Mouse (Mus musculus) left cerebral cortex, postnatal 14 days (tissue): Measurements from ENCODE around the gene Ncaph2. TPM values are rescaled to one million over a fixed set of nuclear protein-coding genes. Genes with fewer than 3 reads are reported as not detected.

Experiments
- DNase-seq, 2 experiments: peaks; one replicate each; pipeline ENCODE4 v3.0.0; 2021 to 2022; ENCODE audit warnings: low spot score in 2 of 2, mixed read lengths in 1 of 2
- intact Hi-C: fragments of 180-260 bp; cut with DNase I; formaldehyde crosslinking; loops from one replicate; pipeline ENCODE4 v1.15.1; 2025
- total RNA-seq, 2 experiments: library from RNA; stranded (reverse); gene quantifications; 2 replicates each; pipeline ENCODE4 v1.2.3; 2021

Gene Ncaph2
- total RNA-seq, 2 experiments from 2014 or later: 80.2 to 81.3 TPM

DNA sequence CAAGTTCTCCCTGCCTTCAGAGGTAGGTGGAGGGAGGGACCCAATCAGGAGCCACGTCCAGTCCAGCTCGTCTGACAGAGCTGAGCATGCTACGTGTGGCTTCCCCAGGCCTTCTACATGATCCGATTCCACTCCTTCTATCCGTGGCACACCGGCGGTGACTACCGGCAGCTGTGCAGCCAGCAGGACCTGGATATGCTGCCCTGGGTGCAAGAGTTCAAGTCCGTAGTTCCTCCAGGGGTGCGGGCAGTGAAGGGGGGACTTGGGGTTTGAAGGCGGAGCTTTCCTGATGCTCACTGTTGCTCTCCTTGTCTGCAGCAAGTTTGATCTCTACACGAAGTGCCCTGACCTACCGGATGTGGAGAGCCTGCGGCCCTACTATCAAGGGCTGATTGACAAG, 19.1 kb upstream of the Ncaph2 start:
- DNase-seq: no peak
- intact Hi-C loops: no loop called here

DNA sequence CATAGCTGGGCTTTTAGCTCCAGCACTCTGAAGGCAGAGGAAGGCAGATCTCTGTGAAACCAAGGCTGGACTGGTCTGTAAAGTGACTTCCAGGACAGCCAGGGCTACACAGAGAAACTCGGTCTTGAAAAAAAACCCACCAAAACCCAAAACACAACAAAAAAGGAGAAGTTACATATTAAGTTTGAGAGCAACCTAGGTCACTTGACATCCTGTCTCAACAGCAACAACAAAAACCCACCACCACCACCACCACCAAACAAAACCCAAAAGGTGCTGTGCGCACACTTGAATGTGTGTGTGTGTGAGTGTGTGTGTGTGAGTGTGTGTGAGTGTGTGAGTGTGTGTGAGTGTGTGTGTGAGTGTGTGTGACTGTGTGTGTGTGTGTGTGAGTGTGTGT, 15.8 kb upstream of the Ncaph2 start:
- no peak for DNase-seq
- intact Hi-C loops: no loop called here

DNA sequence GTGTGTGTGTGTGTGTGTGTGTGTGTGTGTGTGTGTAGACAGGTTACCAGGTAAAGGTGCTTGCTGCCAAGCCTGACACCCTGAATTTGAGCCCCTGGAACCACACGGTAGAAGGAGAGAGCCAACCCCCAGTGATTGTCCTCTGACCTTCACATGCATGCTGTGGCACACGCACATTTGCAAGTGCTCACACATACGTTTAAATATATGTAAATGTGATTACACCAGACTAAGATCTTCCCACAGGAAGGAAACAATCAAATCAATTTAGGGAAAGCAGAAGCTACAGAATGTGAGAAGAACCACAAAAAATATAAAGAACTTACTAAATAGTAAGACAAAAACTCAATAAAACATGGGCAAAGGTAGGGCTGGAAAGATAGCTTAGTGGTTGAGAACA, 15.4 kb upstream of the Ncaph2 start:
- intact Hi-C loops: no loop called here

DNA sequence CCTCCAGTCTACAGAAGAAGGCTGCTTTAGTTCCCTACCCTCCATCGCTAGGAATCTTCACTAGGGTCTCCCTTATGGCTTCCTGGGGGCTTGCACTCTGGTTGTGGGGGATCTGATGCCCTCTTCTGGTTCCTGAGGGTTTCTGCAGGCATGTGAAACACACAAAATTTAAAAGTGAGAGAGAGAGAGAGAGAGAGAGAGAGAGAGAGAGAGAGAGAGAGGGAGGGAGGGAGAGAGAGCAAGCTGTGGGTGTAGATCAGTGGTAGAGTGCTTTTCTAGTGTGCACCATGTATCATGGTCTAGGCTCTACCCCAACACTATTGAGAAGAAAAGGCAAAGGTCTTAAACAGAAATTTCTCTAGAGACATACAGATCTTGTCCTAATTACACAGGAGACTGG, 13.8 kb upstream of the Ncaph2 start:
- DNase-seq: no peak

More for the DNA sequence above, 15.4 kb upstream of the Ncaph2 start:
- DNase-seq: no peak

DNA sequence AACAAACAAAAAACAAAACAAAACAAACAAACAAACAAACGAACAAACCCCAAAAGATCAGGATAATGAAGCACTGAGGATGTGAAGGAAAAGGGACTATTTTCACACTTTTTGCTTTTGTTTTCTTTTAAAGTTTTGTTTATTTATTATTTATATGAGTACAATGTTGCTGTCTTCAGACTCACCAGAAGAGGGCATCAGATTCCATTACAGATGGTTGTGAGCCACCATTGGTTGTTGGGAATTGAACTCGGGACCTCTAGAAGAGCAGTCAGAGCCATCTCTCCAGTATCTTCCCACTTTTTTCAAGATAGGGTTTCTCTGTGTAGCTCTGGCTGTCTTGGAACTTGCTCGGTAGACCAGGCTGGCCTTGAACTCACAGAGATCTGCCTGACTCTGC, 12.2 kb upstream of the Ncaph2 start:
- intact Hi-C loops: no loop called here
- DNase-seq: no peak

More for the DNA sequence above, 13.8 kb upstream of the Ncaph2 start:
- intact Hi-C loops: no loop called here

DNA sequence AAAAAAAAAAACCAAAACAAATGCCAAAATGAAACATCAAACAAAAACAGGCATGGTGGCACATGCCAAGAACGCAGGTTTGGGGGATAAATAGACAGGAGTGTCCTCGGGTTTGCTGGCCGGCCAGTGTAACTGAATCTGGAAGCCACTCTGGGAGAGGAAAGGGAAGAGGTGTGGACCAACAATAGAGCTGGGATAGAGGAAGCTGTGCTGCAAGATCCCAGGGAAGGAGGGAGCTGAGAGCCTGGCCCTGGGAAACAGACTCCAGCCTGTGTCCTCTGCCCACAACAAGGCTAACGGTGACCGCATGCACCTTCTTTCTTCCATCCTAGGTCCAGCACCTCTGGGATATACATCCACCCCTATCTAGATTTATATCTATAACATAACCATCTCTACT, 5.1 kb upstream of the Ncaph2 start:
- intact Hi-C loops: no loop called here
- DNase-seq: no peak

DNA sequence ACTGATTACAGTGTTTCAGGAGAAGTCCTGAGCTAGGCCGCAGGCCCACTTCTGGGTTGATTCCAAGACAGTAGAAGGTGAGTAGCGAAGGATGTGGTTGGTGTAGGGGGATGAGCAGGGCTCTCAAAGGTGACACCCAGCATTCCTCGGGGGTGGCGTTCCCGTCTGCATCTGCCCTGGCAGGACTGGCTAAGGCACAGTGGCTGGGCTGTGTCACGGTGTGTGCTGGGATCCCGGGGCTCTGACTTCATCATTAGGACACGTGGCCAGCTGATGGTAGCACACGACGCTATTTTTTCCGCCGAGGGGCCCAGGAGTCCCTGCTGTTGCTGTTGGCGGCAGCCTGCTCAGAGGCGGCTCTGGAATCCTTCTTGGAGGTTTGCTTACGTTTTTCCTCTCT, 4.2 kb upstream of the Ncaph2 start:
- intact Hi-C loops: no loop called here
- no peak for DNase-seq

DNA sequence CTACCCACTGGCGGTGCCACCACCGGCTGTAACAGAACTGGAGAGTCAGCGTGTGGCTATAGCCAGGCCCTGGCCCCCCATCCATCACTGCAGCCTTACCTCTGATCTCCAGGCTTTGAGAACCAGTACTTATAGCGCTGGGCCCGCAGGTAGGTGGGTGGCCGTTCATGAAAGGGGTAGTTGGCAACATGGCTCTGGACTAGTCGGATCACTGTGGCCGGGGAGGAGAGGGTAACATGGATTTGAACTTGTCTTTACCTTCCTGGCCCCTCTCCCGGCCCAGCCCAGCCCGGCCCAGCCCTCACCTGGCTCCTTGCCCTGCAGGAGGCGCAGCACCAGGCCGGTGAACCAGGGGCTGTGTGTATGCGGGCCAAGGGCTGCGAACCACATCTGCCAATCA, 3.5 kb upstream of the Ncaph2 start:
- DNase-seq: no peak
- intact Hi-C loops: no loop called here

DNA sequence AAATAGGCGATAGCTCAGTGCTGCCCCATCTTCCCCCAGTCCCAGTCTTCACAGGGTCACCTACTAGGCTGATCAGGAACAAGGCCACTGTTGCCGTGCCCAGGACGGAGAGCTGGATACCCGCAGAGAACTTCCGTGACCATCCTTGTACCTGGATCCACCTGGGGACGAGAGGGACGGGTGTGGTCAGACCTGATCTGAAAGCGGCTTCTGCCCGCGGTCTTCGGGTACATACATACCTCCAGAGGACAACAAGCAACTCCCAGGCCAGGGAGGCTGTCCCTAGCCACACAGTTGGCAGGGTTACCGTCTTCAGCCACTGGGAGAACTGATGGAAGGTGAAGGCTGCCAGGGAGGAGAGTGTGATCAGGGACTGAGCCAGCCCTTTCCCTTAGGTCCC, 2.7 kb upstream of the Ncaph2 start:
- DNase-seq: no peak
- intact Hi-C loops: no loop called here

DNA sequence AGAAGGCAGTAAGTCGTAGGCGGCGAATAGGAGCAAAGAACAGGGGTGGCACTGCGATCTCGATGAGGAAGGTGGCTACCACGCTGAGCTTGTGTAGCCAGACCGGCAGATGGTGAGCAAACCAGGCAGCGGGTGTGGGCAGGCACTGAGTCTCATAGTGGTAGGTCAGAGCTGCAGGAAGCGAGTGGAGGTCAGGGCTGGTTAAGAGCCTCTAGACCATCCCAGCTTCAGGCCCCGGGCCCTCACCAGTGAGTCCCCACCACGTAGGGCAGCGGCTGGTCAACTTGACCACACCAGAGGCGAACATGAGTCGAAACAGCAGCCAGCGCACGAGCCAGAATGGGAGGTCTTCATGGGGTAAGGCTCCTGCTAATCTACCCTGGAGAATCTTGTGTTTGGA, 1.7 kb upstream of the Ncaph2 start:
- intact Hi-C loops: no loop called here
- DNase-seq: no peak

DNA sequence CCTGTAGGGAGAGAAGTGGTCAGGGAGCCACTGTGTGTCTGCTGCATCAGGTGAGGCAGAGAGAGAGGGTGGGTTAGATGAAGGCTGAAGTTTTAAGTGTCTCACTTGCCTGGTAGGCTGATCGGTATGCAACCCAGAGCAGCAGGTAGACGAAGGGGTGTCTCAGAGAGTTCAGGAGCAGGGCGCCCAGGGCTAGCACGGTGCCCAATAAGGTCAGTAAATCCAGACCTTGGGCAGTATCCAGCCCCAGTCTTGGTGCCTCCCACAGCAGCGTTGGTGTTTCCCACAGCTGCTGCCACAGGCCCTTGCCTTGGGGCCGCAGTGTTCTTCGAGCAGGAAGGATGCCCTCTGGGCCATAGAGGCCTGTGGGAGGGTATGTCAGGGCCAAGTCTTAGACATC, 1.1 kb upstream of the Ncaph2 start:
- no peak for DNase-seq
- intact Hi-C loops: no loop called here

DNA sequence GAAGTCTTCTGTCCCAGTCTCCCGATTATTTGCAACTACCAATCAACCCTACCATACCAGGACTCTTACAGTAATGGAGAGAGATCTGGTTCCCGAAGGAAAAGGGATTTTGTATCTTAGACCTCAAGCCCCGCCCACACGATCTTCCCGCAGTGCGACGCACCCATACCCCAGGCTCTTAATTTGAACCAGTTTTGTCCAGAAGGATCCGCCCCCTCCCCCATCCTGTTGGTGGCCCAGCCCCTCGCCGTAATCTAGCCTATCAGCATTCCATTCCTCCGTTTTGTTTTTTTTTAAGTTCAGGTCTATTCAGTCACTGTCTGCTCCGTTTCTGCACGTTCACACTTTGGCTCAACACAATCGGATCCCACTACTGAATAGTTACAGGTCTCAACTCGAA, 853 bp downstream of the Ncaph2 start:
- intact Hi-C loops: loop anchor here (5.0 kb wide), 1 partner anchor 44 kb away; no protein-coding TSS in a partner anchor
- peak; percentile 72 to 94 for DNase-seq

DNA sequence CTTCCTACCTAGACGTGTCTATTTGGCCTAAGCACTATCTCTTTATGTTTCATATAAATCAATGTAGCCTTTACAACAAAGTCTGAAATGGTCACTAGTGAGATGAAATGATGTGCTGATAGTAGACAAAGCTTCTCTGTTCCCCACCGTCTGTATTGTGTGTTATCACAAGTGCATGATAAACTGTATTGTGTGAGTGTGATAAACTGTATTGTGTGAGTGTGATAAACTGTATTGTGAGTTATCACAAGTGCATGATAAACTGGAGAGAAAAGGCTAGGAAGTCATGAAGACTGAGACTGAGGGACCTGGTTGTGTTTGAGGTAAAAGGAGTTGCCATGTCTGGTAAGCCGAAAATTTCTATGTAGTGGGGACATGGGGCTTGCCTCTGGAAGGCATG, 3.3 kb downstream of the Ncaph2 start:
- intact Hi-C loops: loop anchor here (5.0 kb wide), 1 partner anchor 46 kb away; no protein-coding TSS in a partner anchor

DNA sequence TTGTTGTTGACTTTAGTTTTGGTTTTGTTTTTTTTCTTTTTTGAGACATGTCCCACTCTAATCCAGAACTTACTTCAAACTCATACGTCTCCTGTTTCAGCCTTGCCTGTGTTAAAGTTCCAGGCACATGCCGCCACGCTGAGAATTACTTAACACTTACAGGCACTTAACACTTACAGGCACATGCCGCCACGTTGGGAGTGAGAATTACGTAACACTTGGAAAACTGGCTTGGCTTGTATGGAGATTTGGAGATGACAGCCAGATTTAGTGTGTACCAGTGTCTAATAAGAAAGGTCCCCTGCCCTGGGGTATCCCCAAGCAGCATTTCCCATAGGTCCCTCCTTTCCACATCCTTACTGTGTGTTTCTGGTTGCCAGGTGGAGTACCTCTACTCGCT, 7.5 kb downstream of the Ncaph2 start:
- DNase-seq: no peak
- intact Hi-C loops: no loop called here

More for the DNA sequence above, 3.3 kb downstream of the Ncaph2 start:
- no peak for DNase-seq

DNA sequence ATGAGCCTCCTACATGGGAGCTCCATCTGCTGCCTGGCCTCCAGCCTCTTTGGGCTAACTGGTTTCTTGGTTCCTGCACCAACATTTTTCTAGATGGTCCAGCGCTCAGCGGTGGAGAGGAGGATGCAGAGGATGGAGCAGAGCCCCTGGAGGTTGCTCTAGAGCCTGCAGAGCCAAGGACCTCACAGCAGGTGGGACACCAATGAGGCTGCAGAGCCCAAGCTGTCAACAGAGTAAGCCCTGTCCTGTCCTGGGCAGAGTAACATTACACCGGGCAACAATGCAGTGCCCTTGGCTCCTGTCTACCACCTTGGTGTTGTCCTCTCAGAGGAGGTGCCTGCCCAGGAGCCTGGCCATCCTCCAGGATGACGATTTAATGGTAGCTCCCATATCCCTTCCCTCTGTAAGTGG, 9.6 kb downstream of the Ncaph2 start:
- no peak for DNase-seq
- intact Hi-C loops: no loop called here

DNA sequence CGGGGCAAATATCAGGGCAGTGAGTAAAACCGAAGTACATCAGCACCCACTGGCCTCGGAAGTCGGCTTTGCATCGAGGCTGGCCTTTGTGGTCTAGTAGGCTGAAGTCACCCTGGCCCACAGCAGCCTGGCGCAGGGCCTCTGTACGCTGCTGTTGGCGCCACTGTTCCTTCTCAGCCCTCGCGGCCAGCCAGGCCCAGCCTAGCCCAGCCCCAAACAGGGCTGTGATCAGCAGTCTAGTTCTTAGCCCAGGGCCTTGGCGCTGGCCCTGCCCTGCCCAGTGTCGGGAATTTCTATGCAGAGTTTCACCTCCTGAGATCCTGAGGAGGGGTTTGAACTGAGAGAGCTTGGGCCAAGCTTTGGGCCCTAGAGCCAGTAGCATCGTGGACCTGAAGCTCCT, 16.5 kb downstream of the Ncaph2 start:
- DNase-seq: no peak
- intact Hi-C loops: no loop called here

DNA sequence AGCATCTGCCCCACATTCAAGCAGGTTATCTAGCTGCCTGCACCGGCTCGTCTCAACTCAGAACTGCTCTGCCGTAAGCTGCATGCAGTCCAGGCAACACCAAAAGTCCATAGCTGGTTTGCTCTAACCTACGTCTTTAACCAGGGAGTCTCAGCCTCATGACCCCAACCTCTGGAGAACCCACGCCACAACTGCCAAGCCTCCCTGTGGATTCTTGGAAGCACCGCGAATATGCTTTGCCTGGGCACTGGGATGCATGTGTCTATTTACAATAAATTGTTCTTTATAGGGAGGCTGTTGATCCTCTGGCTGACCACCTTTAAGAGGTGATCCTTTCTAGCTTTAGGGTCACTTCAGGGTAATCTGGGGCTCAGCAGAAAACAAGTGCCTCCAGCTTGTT, 17.0 kb downstream of the Ncaph2 start:
- no peak for DNase-seq
- intact Hi-C loops: no loop called here

DNA sequence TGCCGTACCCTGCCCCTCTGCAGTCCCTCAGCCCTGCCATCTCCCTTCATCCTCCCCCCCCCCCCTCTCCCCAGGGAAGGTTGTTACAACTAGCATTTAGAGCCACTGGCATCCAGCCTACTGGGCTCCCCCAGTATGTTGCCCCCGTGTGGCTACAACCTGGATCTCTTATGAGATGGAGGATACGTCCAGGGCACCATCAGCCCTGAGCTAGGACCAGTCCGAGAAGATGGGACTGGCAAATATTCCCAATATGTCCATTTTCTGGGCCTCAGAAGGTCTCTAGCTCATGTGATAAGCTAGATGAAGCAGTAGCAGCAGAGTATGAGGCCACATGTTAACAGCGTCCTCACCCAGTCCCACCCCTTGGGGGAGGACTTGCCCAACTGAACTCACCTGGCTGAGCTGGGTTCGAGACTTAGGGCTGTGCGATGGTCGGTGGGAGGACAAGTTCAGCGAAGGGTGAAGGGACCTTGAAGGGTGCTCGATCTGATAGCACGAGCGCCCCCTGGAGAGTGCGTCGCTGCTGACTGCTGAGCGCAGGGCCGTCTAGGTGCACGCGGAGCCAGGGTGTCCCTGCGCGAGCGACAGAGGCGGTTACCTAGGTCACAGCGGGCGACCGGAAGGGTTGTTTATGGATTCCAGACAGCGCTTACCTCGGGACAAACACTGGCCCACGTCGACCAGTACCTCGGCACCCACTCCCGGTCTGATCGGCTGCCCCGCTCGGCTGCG, 17.7 kb downstream of the Ncaph2 start:
- intact Hi-C loops: no loop called here
- DNase-seq: peak; percentile 87 to 92

DNA sequence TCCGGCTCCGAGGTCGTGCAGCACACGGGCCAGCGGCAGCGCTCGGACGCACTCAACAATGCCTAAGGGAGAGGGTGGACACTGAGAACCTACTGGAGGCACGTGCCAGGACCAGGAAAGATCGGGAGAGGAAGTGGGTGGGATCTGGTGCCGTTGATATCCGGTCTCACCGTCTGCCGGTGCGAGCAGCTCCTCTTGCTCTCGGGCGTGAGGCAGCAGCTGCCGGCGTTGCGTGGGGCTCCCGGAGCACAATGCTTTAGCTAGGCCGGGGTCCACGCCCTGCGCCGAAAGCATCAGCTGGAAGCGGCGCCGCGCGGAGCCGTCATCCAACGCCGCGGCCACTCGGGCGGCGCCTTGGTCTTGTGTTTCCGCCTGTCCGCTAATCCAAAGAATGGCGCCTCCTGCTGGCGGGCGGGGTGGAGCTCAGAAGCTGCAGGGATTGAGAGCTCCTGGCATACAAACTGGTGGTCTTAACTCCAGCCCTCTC, 18.3 kb downstream of the Ncaph2 start, which contains the start of gene Sco2:
Gene Sco2, minus strand, starts transcription at position 85 of the 487 bp plus-strand sequence.
- peak; percentile 95 to 96 for DNase-seq
- intact Hi-C loops: no loop called here

DNA sequence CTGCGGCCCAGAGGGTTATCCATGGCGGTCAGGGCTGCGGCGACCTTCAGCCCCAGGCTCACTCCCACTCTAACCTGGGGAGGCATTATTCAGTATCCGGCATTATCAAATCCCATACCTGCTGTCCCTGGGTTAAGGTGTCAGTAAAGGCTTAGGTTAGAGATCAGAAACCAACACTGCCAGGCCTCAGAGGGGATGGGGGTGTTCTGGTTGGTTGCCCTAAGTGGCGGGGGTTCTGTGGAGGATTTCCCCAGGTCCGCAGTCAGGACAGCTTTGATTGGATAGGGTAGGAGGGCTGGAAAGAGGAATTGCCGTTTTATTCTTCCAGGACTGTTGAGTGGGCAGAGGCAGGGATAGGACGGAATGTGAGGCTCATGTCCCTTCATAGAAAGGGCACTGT, 18.8 kb downstream of the Ncaph2 start:
- intact Hi-C loops: no loop called here
- DNase-seq: no peak

DNA sequence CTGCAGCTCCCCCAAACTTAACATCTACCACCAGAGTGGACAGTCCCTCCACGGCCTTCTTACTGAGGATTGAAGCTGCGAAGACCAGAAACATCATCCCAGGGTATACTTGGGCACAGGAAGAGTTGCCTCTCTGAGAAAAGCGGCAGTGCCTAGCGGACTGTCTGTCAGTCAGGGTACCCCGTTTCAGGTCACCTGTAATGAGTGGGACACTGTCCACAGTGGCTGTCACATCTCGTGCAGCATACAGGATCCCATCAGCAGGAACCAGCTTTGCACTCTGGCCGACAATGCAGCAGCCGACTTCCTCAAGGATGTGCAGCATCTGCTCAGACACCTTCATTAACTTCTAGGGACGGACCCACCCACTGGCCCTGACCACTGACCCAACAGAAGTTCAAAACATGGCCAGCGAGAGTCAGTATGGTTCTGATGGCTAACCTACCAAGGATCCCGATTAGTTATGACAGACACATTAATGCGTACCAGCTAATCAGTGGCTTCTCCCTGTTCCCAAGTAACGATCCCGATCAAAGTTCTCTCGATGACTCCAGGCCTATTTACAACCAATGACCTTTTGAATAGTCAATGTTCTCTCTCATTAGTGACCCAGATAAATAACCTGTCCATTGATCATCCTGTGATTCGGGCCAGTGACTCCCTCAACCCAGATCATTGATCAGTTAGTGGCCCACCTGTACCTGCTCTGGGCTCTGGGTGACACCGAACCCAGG, 19.4 kb downstream of the Ncaph2 start:
- DNase-seq: no peak
- intact Hi-C loops: no loop called here
